Mouse (Mus musculus) cerebellum, adult 11 months (tissue): Measurements from ENCODE around the gene D13Ertd608e.
"Not testable (repeated sequence)": the region's sequence is repeated elsewhere in the genome, so short reads cannot be mapped to it uniquely, and the experiment has no call there.

Source experiments
- DNase-seq: peaks from one replicate; pipeline ENCODE4 v3.0.0; 2022

D13Ertd608e gene

GRCm38 (mm10) chr13:119835320-119836056, at the start of gene D13Ertd608e:
Gene D13Ertd608e (plus strand): TSS chr13:119836006.
- peak; percentile 8 for DNase-seq

- DNase-seq = peak; percentile 78
These were observed 45.7 kb upstream of the D13Ertd608e start for GRCm38 (mm10) chr13:119789851-119790717.

- peak; percentile 92 for DNase-seq
These were observed 44.8 kb upstream of the D13Ertd608e start, which contains the start of gene Zfp131 for GRCm38 (mm10) chr13:119790761-119791579. Gene Zfp131 (minus strand): TSS chr13:119790889.

- no peak for DNase-seq
These were observed 44.1 kb upstream of the D13Ertd608e start for GRCm38 (mm10) chr13:119791580-119792135.

GRCm38 (mm10) chr13:119792791-119793404, 42.9 kb upstream of the D13Ertd608e start:
- DNase-seq = no peak

- no peak for DNase-seq
These were observed 38.1 kb upstream of the D13Ertd608e start for GRCm38 (mm10) chr13:119797656-119798055.

- no peak for DNase-seq
These were observed 26.9 kb upstream of the D13Ertd608e start for GRCm38 (mm10) chr13:119808937-119809336.

GRCm38 (mm10) chr13:119810031-119810430, 25.8 kb upstream of the D13Ertd608e start:
- no peak for DNase-seq

- no peak for DNase-seq
These were observed 19.0 kb upstream of the D13Ertd608e start for GRCm38 (mm10) chr13:119816798-119817197.

- DNase-seq = no peak
These were observed 18.1 kb upstream of the D13Ertd608e start for GRCm38 (mm10) chr13:119817579-119818206.

GRCm38 (mm10) chr13:119830116-119830515, 5.7 kb upstream of the D13Ertd608e start, which contains the start of gene AF067063:
Gene AF067063 (minus strand): TSS chr13:119830216.
- not testable (repeated sequence) for DNase-seq

GRCm38 (mm10) chr13:119836324-119836811, 562 bp downstream of the D13Ertd608e start:
- DNase-seq = peak; percentile 26

- peak; percentile 50 for DNase-seq
These were observed 2.0 kb downstream of the D13Ertd608e start for GRCm38 (mm10) chr13:119837719-119838337.

- DNase-seq = not testable (repeated sequence)
These were observed 4.2 kb downstream of the D13Ertd608e start for GRCm38 (mm10) chr13:119839982-119840381.

GRCm38 (mm10) chr13:119862399-119862798, 26.6 kb downstream of the D13Ertd608e start:
- DNase-seq = not testable (repeated sequence)

GRCm38 (mm10) chr13:119864395-119864999, 28.7 kb downstream of the D13Ertd608e start:
- DNase-seq = not testable (repeated sequence)

GRCm38 (mm10) chr13:119886896-119887295, 51.1 kb downstream of the D13Ertd608e start:
- DNase-seq = not testable (repeated sequence)

GRCm38 (mm10) chr13:119894685-119895084, 58.9 kb downstream of the D13Ertd608e start, which contains the start of gene Tcstv1:
Gene Tcstv1 (minus strand): TSS chr13:119894785.
- DNase-seq = not testable (repeated sequence)
